Mouse (Mus musculus) small intestine, adult 2 months (tissue): ENCODE results near the gene Kif16b. TPM values are rescaled to one million over a fixed set of nuclear protein-coding genes. Genes with fewer than 3 reads are reported as not detected.

Experiments
- H3K27ac ChIP-seq: fragments of 200-500 bp; 2 replicates; pipeline ENCODE4 v1.5.1; 2012; ENCODE audit warnings: low read depth, low read length, control low read depth, inconsistent platforms; ENCODE audit not compliant: insufficient read depth
- H3K27me3 ChIP-seq: fragments of 200-500 bp; 2 replicates; pipeline ENCODE4 v1.6.1; 2012; ENCODE audit warnings: mild to moderate bottlenecking, moderate library complexity, low read length, inconsistent platforms; ENCODE audit not compliant: control insufficient read depth, insufficient read depth
- H3K36me3 ChIP-seq: fragments of 200-500 bp; 2 replicates; pipeline ENCODE4 v1.6.1; 2012; ENCODE audit warnings: mild to moderate bottlenecking, low read length, control low read depth, inconsistent platforms; ENCODE audit not compliant: control insufficient read depth, insufficient read depth
- H3K4me1 ChIP-seq: fragments of 200-500 bp; 2 replicates; pipeline ENCODE4 v1.6.1; 2012; ENCODE audit warnings: low read length, inconsistent platforms, mixed read lengths; ENCODE audit not compliant: control insufficient read depth, insufficient read depth, insufficient read length
- H3K4me3 ChIP-seq: fragments of 200-500 bp; 2 replicates; pipeline ENCODE4 v1.5.1; 2012; ENCODE audit warnings: low read depth, mild to moderate bottlenecking, control low read depth, inconsistent platforms, low read length, moderate library complexity
- CTCF ChIP-seq: fragments of 200-500 bp; IDR thresholded peaks from 2 replicates; pipeline ENCODE4 v1.5.1; 2012; ENCODE audit warnings: low read depth, mild to moderate bottlenecking, control low read depth, inconsistent platforms, low read length, moderate library complexity, mixed read lengths; ENCODE audit not compliant: insufficient replicate concordance, insufficient read length; ENCODE audit errors: extremely low read depth
- POLR2A ChIP-seq: fragments of 200-500 bp; IDR thresholded peaks from 2 replicates; pipeline ENCODE4 v1.6.1; 2012; ENCODE audit warnings: low read depth, mild to moderate bottlenecking, control low read depth, inconsistent platforms, low read length, moderate library complexity
- WGBS: fragments of 180-500 bp; shearing (Covaris S2); methylation state at CpG from one replicate; pipeline ENCODE4 v1.1.7; 2018; 5-methylcytosine and 5-hydroxymethylcytosine counted together
- polyA plus RNA-seq: library from polyadenylated mRNA; depleted of rRNA; stranded (reverse); fragments of >200 nt; gene quantifications from 2 replicates; pipeline ENCODE4 v1.2.3, GENCODE M21; 2012

Gene Kif16b
- polyA plus RNA-seq, 1 experiment: 12.5 TPM

GRCm38 (mm10) chr2:142764276-142764675 lies 137.1 kb downstream of the Kif16b start:
- no peaks in the 10 kb centered on the region for H3K27me3 ChIP-seq
- H3K4me3 ChIP-seq: no peak overlapping the region
- no peak overlapping the region for H3K27ac ChIP-seq
- TF ChIP-seq CTCF (no peak), POLR2A (no peak)
- 61% methylated on average over 2 of the region's 2 CpGs for WGBS
- no peaks in the 10 kb centered on the region for H3K36me3 ChIP-seq
- peaks cover 3% of the 10 kb centered on the region; the same call in 1 of the 2 replicates for H3K4me1 ChIP-seq

DNA sequence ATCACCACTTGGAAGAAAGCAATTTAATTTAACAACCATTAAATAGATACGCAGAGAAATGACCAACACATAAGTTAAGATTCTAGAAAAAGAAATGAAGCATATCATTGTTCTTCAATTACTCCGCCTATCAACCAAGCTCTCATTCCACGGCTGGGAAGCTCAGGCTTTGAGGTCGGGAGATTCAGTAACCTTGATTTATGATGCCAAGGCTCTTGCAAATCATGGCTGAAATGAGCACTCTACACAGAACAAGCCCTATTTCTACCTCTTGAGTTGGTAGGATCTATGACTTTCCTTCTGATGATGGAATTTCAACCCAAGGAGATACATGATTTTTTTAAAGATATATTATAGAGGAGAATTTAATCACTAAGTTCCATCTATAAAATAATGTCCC lies 140.5 kb downstream of the Kif16b start:
- Histone ChIP-seq H3K27ac (no peak overlapping the region), H3K4me1 (peaks cover 8% of the 10 kb centered on the region; the same call in 1 of the 2 replicates), H3K27me3 (no peaks in the 10 kb centered on the region), H3K36me3 (no peaks in the 10 kb centered on the region), H3K4me3 (no peak overlapping the region)
- WGBS: 86% methylated on average over 4 of the region's 4 CpGs
- no peak for TF ChIP-seq POLR2A
- no peak for TF ChIP-seq CTCF

DNA sequence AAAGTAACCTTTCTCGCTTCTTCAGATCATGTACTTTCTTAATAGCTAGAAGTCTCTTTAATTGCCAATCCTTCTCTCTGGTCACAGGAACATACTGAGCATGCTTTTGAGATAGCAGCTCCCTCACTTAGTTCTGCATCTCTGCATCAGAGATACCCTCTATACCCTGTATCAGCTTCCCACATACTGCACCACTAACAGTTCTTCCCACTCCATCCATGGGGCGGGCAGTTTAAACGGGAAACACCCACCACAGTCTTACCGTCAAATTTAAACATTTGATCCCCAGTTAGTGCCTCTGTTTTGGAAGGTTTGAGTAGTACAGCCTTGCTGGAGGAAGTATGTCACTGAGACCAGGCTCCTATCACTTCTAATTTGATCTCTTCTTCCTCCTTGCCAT lies 142.1 kb downstream of the Kif16b start:
- no peak for TF ChIP-seq POLR2A
- TF ChIP-seq CTCF: no peak
- H3K4me1 ChIP-seq: peaks cover 5% of the 10 kb centered on the region; the same call in 1 of the 2 replicates
- no peaks in the 10 kb centered on the region for H3K27me3 ChIP-seq
- 92% methylated on average over 4 of the region's 4 CpGs for WGBS
- H3K36me3 ChIP-seq: peaks cover 2% of the 10 kb centered on the region; the same call in 1 of the 2 replicates
- no peak overlapping the region for H3K4me3 ChIP-seq
- no peak overlapping the region for H3K27ac ChIP-seq

GRCm38 (mm10) chr2:142758091-142758765 lies 143.1 kb downstream of the Kif16b start:
- no peak overlapping the region for H3K4me3 ChIP-seq
- H3K27ac ChIP-seq: peak overlapping the region; percentile 77
- H3K27me3 ChIP-seq: no peaks in the 10 kb centered on the region
- WGBS: 33% methylated on average over 3 of the region's 3 CpGs
- TF ChIP-seq CTCF: no peak
- TF ChIP-seq POLR2A: no peak
- H3K4me1 ChIP-seq: peaks cover 5% of the 10 kb centered on the region; the same call in 1 of the 2 replicates
- peaks cover 2% of the 10 kb centered on the region; the same call in 1 of the 2 replicates for H3K36me3 ChIP-seq

GRCm38 (mm10) chr2:142739338-142739737 lies 162.0 kb downstream of the Kif16b start:
- TF ChIP-seq POLR2A (no peak), CTCF (no peak)
- Histone ChIP-seq H3K36me3 (no peaks in the 10 kb centered on the region; the same call in 1 of the 2 replicates), H3K4me1 (peaks cover 12% of the 10 kb centered on the region; the same call in 1 of the 2 replicates), H3K4me3 (no peak overlapping the region), H3K27ac (peak overlapping the region; percentile 67), H3K27me3 (no peaks in the 10 kb centered on the region)
- WGBS: 23% methylated on average over 2 of the region's 2 CpGs

GRCm38 (mm10) chr2:142738488-142738887 lies 162.8 kb downstream of the Kif16b start:
- Histone ChIP-seq H3K36me3 (no peaks in the 10 kb centered on the region; the same call in 1 of the 2 replicates), H3K4me1 (peaks cover 12% of the 10 kb centered on the region; the same call in 1 of the 2 replicates), H3K27me3 (no peaks in the 10 kb centered on the region), H3K27ac (peak overlapping the region; percentile 66), H3K4me3 (no peak overlapping the region)
- 82% methylated on average over 2 of the region's 2 CpGs for WGBS
- no peak for TF ChIP-seq CTCF
- TF ChIP-seq POLR2A: no peak

- Histone ChIP-seq H3K4me3 (no peak overlapping the region), H3K36me3 (peaks cover 2% of the 10 kb centered on the region; the same call in 1 of the 2 replicates), H3K27ac (no peak overlapping the region), H3K27me3 (no peaks in the 10 kb centered on the region), H3K4me1 (peaks cover 14% of the 10 kb centered on the region; the same call in 1 of the 2 replicates)
- TF ChIP-seq CTCF (no peak), POLR2A (no peak)
- 95% methylated on average over 3 of the region's 3 CpGs for WGBS
Measured at GRCm38 (mm10) chr2:142735691-142736090, 165.6 kb downstream of the Kif16b start.
